Comparison of ENCODE assay signal across 21 mouse cellular contexts in the genomic region with DNA sequence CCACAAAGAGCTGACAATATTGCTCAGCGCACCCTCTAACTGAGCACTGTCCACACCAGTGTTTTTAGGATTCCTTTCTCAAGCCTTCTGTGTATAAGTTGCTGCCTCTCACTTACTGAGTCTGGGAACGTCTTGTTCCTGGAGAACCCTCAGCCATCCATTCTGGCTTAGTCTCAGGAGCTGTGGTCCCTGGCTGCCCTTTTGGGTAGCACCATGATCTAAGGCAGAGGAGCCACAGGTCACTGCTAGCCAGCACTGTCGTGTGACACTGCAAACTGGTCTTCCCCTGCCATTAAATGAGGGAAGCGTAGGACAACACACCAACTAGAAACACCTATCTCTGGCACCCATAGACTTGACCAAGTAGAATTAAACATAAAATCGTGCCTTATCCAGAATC. TPM values are rescaled to one million over a fixed set of nuclear protein-coding genes. Genes with fewer than 3 reads are reported as not detected.
DNase-seq lines count a peak whose midpoint lies in the region; ATAC-seq lines count a peak whose summit lies in the region.
"Had no signal": no experiment of that assay in that cellular context is flagged by ENCODE, and none has a peak within 500 bp of the region (broad histone marks: within the 10 kb centered on the region; RNA-seq: fewer than 3 reads in every experiment).

No protein-coding gene starts in this region.

- intact Hi-C loops in gastrocnemius, postnatal 14 days (cut with DNase I; ENCODE audit: low total_unique reads): no loop called here
- intact Hi-C loops in heart, postnatal 25 days (cut with DNase I): no loop called here

- 0 out of 2 replicates have a peak overlapping the region, but pooled peaks have one; percentile 4 for H3K27ac ChIP-seq in heart, embryonic 15.5 days
- H3K27ac ChIP-seq in lung, embryonic 16.5 days (ENCODE audit: low read length): peak overlapping the region; percentile 78
- no peak overlapping the region for H3K27ac ChIP-seq in limb, embryonic 10.5 days
- H3K27ac ChIP-seq: embryonic facial prominence, embryonic 13.5 days; forebrain, embryonic 13.5 days; hindbrain, embryonic 12.5 days; limb, embryonic 15.5 days; liver, embryonic 14.5 days; midbrain, embryonic 10.5 days had no signal

- H3K4me1 ChIP-seq in heart, embryonic 15.5 days (replicated peaks): peaks cover 29% of the 10 kb centered on the region
- H3K4me1 ChIP-seq in lung, embryonic 16.5 days (replicated peaks; ENCODE audit: control insufficient read depth, insufficient read depth, low read length): peaks cover 8% of the 10 kb centered on the region
- no peaks in the 10 kb centered on the region for H3K4me1 ChIP-seq in limb, embryonic 10.5 days
- H3K4me1 ChIP-seq: hindbrain, embryonic 12.5 days had no signal

- WGBS in heart, embryonic 15.5 days: 80% methylated on average over 5 of the region's 5 CpGs
- 81% methylated on average over 5 of the region's 5 CpGs for WGBS in lung, embryonic 16.5 days
- WGBS in limb, embryonic 10.5 days: 92% methylated on average over 5 of the region's 5 CpGs

- 0 out of 2 replicates have a peak overlapping the region, but pooled peaks have one; percentile 6 for H3K9ac ChIP-seq in heart, embryonic 15.5 days
- H3K9ac ChIP-seq in lung, embryonic 16.5 days (ENCODE audit: low read length): no peak overlapping the region
- H3K9ac ChIP-seq: embryonic facial prominence, embryonic 13.5 days; forebrain, embryonic 13.5 days; hindbrain, embryonic 12.5 days; limb, embryonic 15.5 days; liver, embryonic 14.5 days had no signal

- no peak overlapping the region for H3K4me2 ChIP-seq in heart, embryonic 15.5 days
- no peak overlapping the region for H3K4me2 ChIP-seq in lung, embryonic 16.5 days (ENCODE audit: low read depth, low read length)
- H3K4me2 ChIP-seq: embryonic facial prominence, embryonic 13.5 days; forebrain, embryonic 13.5 days; hindbrain, embryonic 12.5 days; limb, embryonic 15.5 days had no signal

- peaks cover 50% of the 10 kb centered on the region for H3K36me3 ChIP-seq in heart, embryonic 15.5 days
- peaks cover 13% of the 10 kb centered on the region for H3K36me3 ChIP-seq in lung, embryonic 16.5 days (ENCODE audit: control insufficient read depth, insufficient read depth, low read length)
- peaks cover 80% of the 10 kb centered on the region for H3K36me3 ChIP-seq in limb, embryonic 10.5 days

- no peak for ATAC-seq in heart, embryonic 15.5 days (replicated peaks; ENCODE audit: insufficient number of reproducible peaks, insufficient read depth, low FRiP score, low read depth)
- no peak; the same call in 1 of the 2 replicates for ATAC-seq in lung, embryonic 16.5 days (ENCODE audit: low read depth)
- ATAC-seq: CD4-positive, CD25-positive, alpha-beta regulatory T cell, adult 4 months; forebrain, embryonic 13.5 days; intestine, postnatal 0 days; midbrain, embryonic 16.5 days had no signal

- no peaks in the 10 kb centered on the region for H3K9me3 ChIP-seq in heart, embryonic 15.5 days (replicated peaks)
- no peaks in the 10 kb centered on the region for H3K9me3 ChIP-seq in lung, embryonic 16.5 days (ENCODE audit: control insufficient read depth, low read length)
- H3K9me3 ChIP-seq in limb, embryonic 10.5 days (replicated peaks): no peaks in the 10 kb centered on the region
- H3K9me3 ChIP-seq: embryonic facial prominence, embryonic 13.5 days; forebrain, embryonic 13.5 days; hindbrain, embryonic 12.5 days; limb, embryonic 15.5 days; midbrain, embryonic 10.5 days had no signal

- DNase-seq in gastrocnemius, adult 18-20 months (ENCODE audit: low spot score): peak; percentile 69
- no peak for DNase-seq in gastrocnemius, postnatal 14 days
- no peak for DNase-seq in heart, postnatal 25 days (ENCODE audit: low spot score)
- DNase-seq in lung, postnatal 4 days: no peak
- no peak for DNase-seq in limb, embryonic 10.5 days (ENCODE audit: low spot score)
- DNase-seq: cerebellum, adult 2 months; cerebellum, postnatal 25 days; embryo, embryonic 11 days; right cerebral cortex, postnatal 4 days had no signal

- H3K4me3 ChIP-seq in heart, embryonic 15.5 days: no peak overlapping the region
- no peak overlapping the region for H3K4me3 ChIP-seq in lung, embryonic 16.5 days (ENCODE audit: low read length)
- no peak overlapping the region for H3K4me3 ChIP-seq in limb, embryonic 10.5 days
- H3K4me3 ChIP-seq: embryonic facial prominence, embryonic 13.5 days; erythroblast, embryonic 14.5 days; forebrain, embryonic 13.5 days; hindbrain, embryonic 12.5 days; limb, embryonic 15.5 days; midbrain, embryonic 10.5 days had no signal

- H3K27me3 ChIP-seq in heart, embryonic 15.5 days: no peaks in the 10 kb centered on the region
- no peaks in the 10 kb centered on the region for H3K27me3 ChIP-seq in lung, embryonic 16.5 days (ENCODE audit: control insufficient read depth, insufficient read depth, low read depth, low read length)
- no peaks in the 10 kb centered on the region for H3K27me3 ChIP-seq in limb, embryonic 10.5 days (ENCODE audit: low read depth, poor library complexity, severe bottlenecking)
- H3K27me3 ChIP-seq: embryonic facial prominence, embryonic 13.5 days; forebrain, embryonic 13.5 days; hindbrain, embryonic 12.5 days; limb, embryonic 15.5 days had no signal

RNA-seq across cellular contexts. Expression of gene Zbtb43, which starts 15.6 kb away (rescaled TPM):
- total RNA-seq in gastrocnemius, adult 18-20 months (2021): 10 to 100 TPM; 10.3 to 12.7 TPM
- 10 to 100 TPM; 14.6 to 17.4 TPM for total RNA-seq in gastrocnemius, postnatal 14 days (2021)
- polyA plus RNA-seq in heart, embryonic 15.5 days (2015; fragmentation: Nextera tagmentation; extraction: Ambion mirVana): 12.5 and 12.8 TPM in 2 replicates
- 10 to 100 TPM; 21.3 to 24.2 TPM for total RNA-seq in heart, postnatal 25 days (2021)
- 17.8 TPM in 2 replicates for polyA plus RNA-seq in lung, embryonic 16.5 days (2015; fragmentation: Nextera tagmentation; extraction: Ambion mirVana)
- polyA plus RNA-seq in limb, embryonic 10.5 days (2016; fragmentation: Nextera tagmentation; extraction: Ambion mirVana): 19.3 and 19.9 TPM in 2 replicates

RNA-seq across cellular contexts. Expression of gene Zbtb34, which starts 21.6 kb away (rescaled TPM):
- 1 to 10 TPM; 2.9 to 3.0 TPM for total RNA-seq in gastrocnemius, adult 18-20 months (2021)
- total RNA-seq in gastrocnemius, postnatal 14 days (2021): 1 to 10 TPM; 6.4 to 8.5 TPM
- polyA plus RNA-seq in heart, embryonic 15.5 days (2015; fragmentation: Nextera tagmentation; extraction: Ambion mirVana): 3.3 and 4.3 TPM in 2 replicates
- 1 to 10 TPM; 8.0 to 8.3 TPM for total RNA-seq in heart, postnatal 25 days (2021)
- polyA plus RNA-seq in lung, embryonic 16.5 days (2015; fragmentation: Nextera tagmentation; extraction: Ambion mirVana): 8.0 and 9.3 TPM in 2 replicates
- polyA plus RNA-seq in limb, embryonic 10.5 days (2016; fragmentation: Nextera tagmentation; extraction: Ambion mirVana): 7.1 and 8.6 TPM in 2 replicates
